Mouse (Mus musculus) olfactory bulb, adult 2 months (tissue): ENCODE measurements at regions not wholly inside any gene's neighbourhood (a gene's known extent, or its start where the extent isn't known, plus 50 kb on each side); places are given as distances from the start of the nearest gene placed in this dataset.

ENCODE experiments used
- CTCF ChIP-seq: fragments of 200-500 bp; IDR thresholded peaks from 2 replicates; pipeline ENCODE4 v1.5.1; 2012; ENCODE audit warnings: low read depth, mild to moderate bottlenecking, low read length, moderate library complexity; ENCODE audit not compliant: insufficient read depth
- POLR2A ChIP-seq: fragments of 200-500 bp; IDR thresholded peaks from 2 replicates; pipeline ENCODE4 v1.6.1; 2012; ENCODE audit warnings: mild to moderate bottlenecking, low read depth, low read length, moderate library complexity; ENCODE audit not compliant: insufficient read depth

- no peak for TF ChIP-seq CTCF
- TF ChIP-seq POLR2A = no peak
Measured at GRCm38 (mm10) chr2:168333552-168334240, 52.2 kb upstream of the Kcng1 start.
